Mouse (Mus musculus): ENCODE data around the gene Olfr1140. TPM values are rescaled to one million over a fixed set of nuclear protein-coding genes. Genes with fewer than 3 reads are reported as not detected.

Gene Olfr1140
- not detected for total RNA-seq (2021)
- long read RNA-seq, experiment 1 = 0 reads
- long read RNA-seq, experiment 2 = 0 reads

DNA sequence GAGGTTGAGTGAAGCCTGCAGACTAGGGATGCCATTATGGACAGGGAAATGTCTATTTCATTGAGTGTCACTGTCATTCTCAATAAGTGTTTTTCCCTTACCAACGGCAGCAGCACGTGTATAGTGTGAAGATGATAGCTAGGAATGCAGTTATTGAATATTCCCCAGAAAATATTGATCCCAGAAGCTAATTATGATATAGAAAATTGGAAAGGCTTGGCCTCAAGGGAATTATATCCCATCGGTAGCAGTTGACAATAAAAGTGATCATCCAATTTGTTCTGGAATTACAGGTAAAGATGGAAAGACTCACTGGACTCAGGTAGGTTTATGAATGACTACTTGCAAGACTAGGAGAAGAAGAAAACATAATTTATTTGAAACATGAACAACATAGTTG, at the start of gene Olfr1140:
Olfr1140 (plus strand) TSS at position 301 of the 400 bp plus-strand sequence.
- DNase-seq (ENCODE audit: low spot score in 2 of 2) = no peak

DNA sequence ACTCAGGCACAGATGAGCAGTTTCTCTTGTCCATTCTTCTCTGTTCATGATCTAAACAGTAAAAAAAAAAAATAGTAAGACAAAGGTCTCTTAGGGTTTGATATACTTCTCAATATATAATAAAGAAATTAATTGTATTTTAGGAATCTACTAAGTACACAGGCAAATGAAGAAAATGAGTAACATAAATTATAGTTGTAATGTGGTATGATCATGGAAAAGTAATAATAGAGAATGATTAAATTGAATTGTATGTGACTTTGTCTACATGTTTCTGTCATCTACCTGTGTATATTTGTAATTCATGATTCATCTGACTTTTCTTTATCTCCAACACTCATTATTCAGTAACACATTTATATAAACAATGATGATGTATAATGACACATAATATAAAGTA, 49.7 kb upstream of the Olfr1140 start, which contains the start of gene Olfr1136:
Olfr1136 (minus strand) TSS at position 101 of the 400 bp plus-strand sequence.
- no peak for DNase-seq (ENCODE audit: low spot score in 2 of 2)

DNA sequence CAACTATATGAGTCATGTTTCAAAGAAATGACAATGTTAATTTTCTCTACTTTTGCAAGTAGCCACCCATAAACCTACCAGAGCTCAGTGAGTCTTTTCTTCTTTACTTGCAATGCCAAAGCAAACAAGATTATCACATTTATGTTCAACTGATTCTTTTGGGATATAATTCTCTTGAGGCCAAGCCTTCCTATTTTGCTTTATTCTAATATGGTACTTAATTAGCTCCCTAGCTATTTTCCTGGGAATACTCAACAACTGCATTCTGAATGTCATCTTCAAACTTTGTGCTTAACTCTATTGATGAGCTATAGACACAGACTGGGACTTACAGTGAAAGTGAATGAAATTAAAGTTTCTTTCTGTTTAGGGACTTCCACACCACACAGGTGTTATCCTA, 30.5 kb upstream of the Olfr1140 start, which contains the start of gene Olfr1137:
Olfr1137 (minus strand) TSS at position 101 of the 400 bp plus-strand sequence.
- no peak for DNase-seq (ENCODE audit: low spot score in 2 of 2)

DNA sequence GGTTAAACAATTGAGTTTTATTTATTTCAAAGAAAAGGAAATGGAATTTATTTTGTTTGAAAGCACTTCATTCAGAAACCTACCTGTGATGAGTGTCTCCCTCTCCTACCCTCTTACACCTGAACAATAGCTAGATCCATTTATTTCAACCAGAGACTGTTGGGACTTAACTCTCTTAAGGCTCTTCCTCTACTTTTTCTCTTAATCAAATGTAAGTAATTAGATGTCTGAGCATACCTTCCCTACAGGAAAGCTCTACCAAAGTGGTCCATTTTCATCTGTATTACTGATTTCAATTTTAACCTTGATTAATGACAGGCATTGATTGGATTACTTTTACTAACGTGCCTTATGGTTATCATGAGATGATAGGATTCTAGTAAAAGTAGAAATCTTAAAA, 3.7 kb upstream of the Olfr1140 start, which contains the start of gene Olfr1138:
Olfr1138 (minus strand) TSS at position 101 of the 400 bp plus-strand sequence.
- DNase-seq (ENCODE audit: low spot score in 2 of 2) = no peak

DNA sequence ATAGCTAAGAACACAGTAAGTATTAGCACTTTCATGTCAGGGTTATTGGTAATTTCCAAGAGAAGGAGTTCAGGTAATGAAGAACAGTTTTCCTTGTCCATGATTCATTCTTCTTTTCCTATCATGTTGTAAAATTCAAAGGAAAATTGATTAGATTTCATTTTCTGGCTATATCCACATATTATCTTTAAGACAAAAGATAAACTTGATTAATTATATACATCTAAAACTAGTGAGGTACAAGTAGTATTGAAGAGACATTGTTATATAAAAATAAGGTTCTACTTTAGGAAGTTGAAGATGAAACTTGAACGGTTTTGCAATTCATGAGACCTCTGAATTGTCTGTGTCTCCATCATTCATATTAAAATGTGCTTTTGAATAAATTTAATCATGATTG, 10.3 kb downstream of the Olfr1140 start, which contains the start of gene Olfr1141:
Olfr1141 (minus strand) TSS at position 101 of the 400 bp plus-strand sequence.
- DNase-seq (ENCODE audit: low spot score in 2 of 2) = no peak

DNA sequence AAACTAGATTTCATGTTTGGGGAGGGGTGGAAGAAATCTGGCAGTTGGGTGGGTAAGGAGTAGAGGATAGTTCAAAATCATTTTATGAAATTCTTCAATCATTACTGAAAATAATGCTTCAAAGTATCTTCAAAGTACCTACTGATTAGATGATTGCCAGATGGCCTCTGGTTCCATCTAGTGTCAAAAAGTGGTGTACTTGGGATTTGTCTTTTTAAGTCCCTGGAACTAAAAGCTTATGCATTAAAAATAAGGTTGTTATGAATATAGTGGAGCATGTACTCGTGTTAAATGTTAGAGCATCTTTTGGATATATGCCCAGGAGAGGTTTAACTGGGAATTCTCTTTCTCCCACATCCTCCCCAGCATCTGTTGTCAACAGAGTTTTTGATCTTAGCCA, 32.6 kb downstream of the Olfr1140 start:
- peak in 1 of 2 experiments; percentile 4 for DNase-seq (ENCODE audit: low spot score in 2 of 2)

DNA sequence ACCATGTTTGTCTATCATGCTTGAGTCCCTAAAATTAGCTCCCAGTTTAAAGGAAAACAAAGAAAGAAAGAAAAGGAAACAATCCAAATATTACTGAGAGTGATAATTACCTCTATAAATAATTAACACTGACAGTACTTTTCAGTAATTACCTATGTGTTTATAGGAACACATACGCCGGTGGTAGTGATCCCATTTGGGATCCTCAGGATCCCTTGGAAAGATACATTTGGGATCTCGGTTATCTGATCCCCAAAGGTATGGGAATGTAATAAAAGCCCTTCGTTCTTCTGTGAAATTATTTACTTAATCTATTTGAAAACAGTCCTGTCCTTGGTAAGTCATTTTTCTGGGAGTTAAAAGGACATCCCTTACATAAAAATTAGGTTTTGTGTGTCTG, 35.6 kb downstream of the Olfr1140 start, which contains the start of gene Olfr152:
Olfr152 (plus strand) TSS at position 301 of the 400 bp plus-strand sequence.
- DNase-seq (ENCODE audit: low spot score in 2 of 2) = no peak

Other genes starting within 250 kb of the Olfr1140 start
- gene Pramel7, start 246.7 kb upstream of the Olfr1140 start, total RNA-seq (2021) = not detected
- gene Pramel6, start 237.2 kb upstream of the Olfr1140 start, total RNA-seq (2021) = not detected
- not detected for gene Olfr153, start 212.0 kb upstream of the Olfr1140 start, total RNA-seq (2021)
- not detected for gene Olfr1128, start 198.2 kb upstream of the Olfr1140 start, total RNA-seq (2021)
- not detected for gene Olfr1129, start 169.8 kb upstream of the Olfr1140 start, total RNA-seq (2021)
- not detected for gene Olfr1130, start 137.5 kb upstream of the Olfr1140 start, total RNA-seq (2021)
- not detected for gene Olfr1131, start 116.6 kb upstream of the Olfr1140 start, total RNA-seq (2021)
- not detected for gene Olfr1132, start 106.2 kb upstream of the Olfr1140 start, total RNA-seq (2021)
- gene Olfr1133, start 96.4 kb upstream of the Olfr1140 start, total RNA-seq (2021) = not detected
- not detected for gene Olfr1134, start 85.3 kb upstream of the Olfr1140 start, total RNA-seq (2021)
- gene Olfr1135, start 70.1 kb upstream of the Olfr1140 start, total RNA-seq (2021) = not detected
- not detected for gene Olfr1136, start 49.8 kb upstream of the Olfr1140 start, total RNA-seq (2021)
- gene Olfr1137, start 30.6 kb upstream of the Olfr1140 start, total RNA-seq (2021) = not detected
- not detected for gene Olfr1138, start 3.8 kb upstream of the Olfr1140 start, total RNA-seq (2021)
- gene Olfr1141, start 10.2 kb downstream of the Olfr1140 start, total RNA-seq (2021) = not detected
- gene Olfr152, start 35.7 kb downstream of the Olfr1140 start, total RNA-seq (2021) = not detected
- not detected for gene Olfr1143, start 56.8 kb downstream of the Olfr1140 start, total RNA-seq (2021)
- not detected for gene Olfr1145, start 66.1 kb downstream of the Olfr1140 start, total RNA-seq (2021)
- not detected for gene Olfr1148, start 86.8 kb downstream of the Olfr1140 start, total RNA-seq (2021)
- not detected for gene Olfr1150-ps1, start 100.2 kb downstream of the Olfr1140 start, total RNA-seq (2021)
- not detected for gene Olfr1151, start 112.1 kb downstream of the Olfr1140 start, total RNA-seq (2021)
- gene Olfr1152, start 122.7 kb downstream of the Olfr1140 start, total RNA-seq (2021) = not detected
- gene Olfr1153, start 151.2 kb downstream of the Olfr1140 start, total RNA-seq (2021) = not detected
- not detected for gene Olfr1154, start 161.4 kb downstream of the Olfr1140 start, total RNA-seq (2021)
- not detected for gene Olfr1155, start 201.4 kb downstream of the Olfr1140 start, total RNA-seq (2021)
- gene Olfr1156, start 209.3 kb downstream of the Olfr1140 start, total RNA-seq (2021) = not detected
- not detected for gene Olfr1157, start 224.5 kb downstream of the Olfr1140 start, total RNA-seq (2021)
- not detected for gene Olfr74, start 230.9 kb downstream of the Olfr1140 start, total RNA-seq (2021)
- not detected for gene Olfr1158, start 246.4 kb downstream of the Olfr1140 start, total RNA-seq (2021)

All from layer of hippocampus, postnatal 14 days (tissue).